Mouse (Mus musculus) lung, embryonic 14.5 days (tissue): ENCODE results near the gene Usp22. TPM values are rescaled to one million over a fixed set of nuclear protein-coding genes. Genes with fewer than 3 reads are reported as not detected.

ENCODE experiments used
- ATAC-seq: fragments of 200-750 bp; cut with Nextera tagmentation; 2 replicates; pipeline ENCODE4 v1.8.0; 2017; ENCODE audit warnings: mild to moderate bottlenecking, moderate TSS enrichment, moderate library complexity; ENCODE audit not compliant: insufficient read depth
- DNase-seq: peaks from one replicate; pipeline ENCODE4 v3.0.0-alpha.2; 2015
- H3K27ac ChIP-seq: fragments of 300-500 bp; sonication (generic); 2 replicates; pipeline ENCODE4 v1.5.1; 2014; ENCODE audit warnings: low read depth, mild to moderate bottlenecking, moderate library complexity
- H3K27me3 ChIP-seq: fragments of 300-500 bp; sonication (generic); 2 replicates; pipeline ENCODE4 v1.6.1; 2014; ENCODE audit warnings: low read length, control low read depth; ENCODE audit not compliant: insufficient read depth
- H3K36me3 ChIP-seq: fragments of 300-500 bp; sonication (generic); 2 replicates; pipeline ENCODE4 v1.6.1; 2014; ENCODE audit warnings: control low read depth; ENCODE audit not compliant: insufficient read depth
- H3K4me1 ChIP-seq: fragments of 300-500 bp; sonication (generic); 2 replicates; pipeline ENCODE4 v1.6.1; 2014; ENCODE audit warnings: antibody characterized with exemption, control low read depth; ENCODE audit not compliant: insufficient read depth
- H3K4me2 ChIP-seq: fragments of 300-500 bp; sonication (generic); 2 replicates; pipeline ENCODE4 v1.6.1; 2014; ENCODE audit warnings: mild to moderate bottlenecking
- H3K4me3 ChIP-seq: fragments of 300-500 bp; sonication (generic); 2 replicates; pipeline ENCODE4 v1.5.1; 2014; ENCODE audit warnings: low read depth, low read length
- H3K9ac ChIP-seq: fragments of 300-500 bp; sonication (generic); 2 replicates; pipeline ENCODE4 v1.6.1; 2014
- H3K9me3 ChIP-seq: fragments of 300-500 bp; sonication (generic); 2 replicates; pipeline ENCODE4 v1.6.1; 2016; ENCODE audit warnings: low read depth, low read length, control low read depth
- CTCF ChIP-seq: IDR thresholded peaks from 2 replicates; pipeline ENCODE4 v1.5.1; 2016; ENCODE audit warnings: antibody characterized with exemption, low read depth
- WGBS: fragments of 180-500 bp; shearing (Covaris S2); extraction: QIAGEN DNeasy Blood & Tissue Kit; methylation state at CpG from one replicate; pipeline ENCODE4 v1.1.7; 2014; 5-methylcytosine and 5-hydroxymethylcytosine counted together
- polyA plus RNA-seq: library from polyadenylated mRNA; unstranded; fragments of >200 nt; fragmentation: Nextera tagmentation; extraction: Ambion mirVana; gene quantifications from 2 replicates; pipeline ENCODE4 v1.2.1, GENCODE M21; 2014

Gene Usp22
- polyA plus RNA-seq, 1 experiment from 2014 or later, result 167 TPM

- H3K9me3 ChIP-seq, result no peaks in the 10 kb centered on the region
Measured at GRCm38 (mm10) chr11:61155727-61156126, 19.1 kb downstream of the Usp22 start.

GRCm38 (mm10) chr11:61150233-61151001 is 24.4 kb downstream of the Usp22 start:
- no peak for TF ChIP-seq CTCF
- 64% methylated on average over 6 of the region's 6 CpGs for WGBS
- Histone ChIP-seq H3K36me3 (peaks cover 43% of the 10 kb centered on the region), H3K4me2 (no peak overlapping the region), H3K27me3 (peaks cover 8% of the 10 kb centered on the region), H3K4me3 (no peak overlapping the region), H3K4me1 (no peaks in the 10 kb centered on the region), H3K9me3 (no peaks in the 10 kb centered on the region), H3K9ac (no peak overlapping the region), H3K27ac (no peak overlapping the region)
- ATAC-seq (no peak), DNase-seq (no peak)

More at GRCm38 (mm10) chr11:61155727-61156126, 19.1 kb downstream of the Usp22 start:
- peak; percentile 52 for DNase-seq
- no peak overlapping the region for H3K4me2 ChIP-seq
- peak; percentile 52 for TF ChIP-seq CTCF
- H3K9ac ChIP-seq, result no peak overlapping the region
- no peaks in the 10 kb centered on the region for H3K27me3 ChIP-seq
- H3K4me3 ChIP-seq, result no peak overlapping the region
- H3K36me3 ChIP-seq, result peaks cover 96% of the 10 kb centered on the region
- 82% methylated on average over 2 of the region's 2 CpGs for WGBS
- H3K4me1 ChIP-seq, result no peaks in the 10 kb centered on the region
- H3K27ac ChIP-seq, result no peak overlapping the region
- no peak for ATAC-seq

- Histone ChIP-seq H3K4me2 (peak overlapping the region; percentile 70), H3K36me3 (peaks cover 12% of the 10 kb centered on the region), H3K27me3 (peaks cover 8% of the 10 kb centered on the region), H3K4me1 (no peaks in the 10 kb centered on the region), H3K27ac (no peak overlapping the region), H3K9ac (peak overlapping the region; percentile 40), H3K4me3 (peak overlapping the region; percentile 35), H3K9me3 (no peaks in the 10 kb centered on the region)
- TF ChIP-seq CTCF, result peak; percentile 43
- WGBS, result 6% methylated on average over 32 of the region's 32 CpGs
- peak; percentile 62 for ATAC-seq
- DNase-seq, result peak; percentile 46
Measured at GRCm38 (mm10) chr11:61147300-61147683, 27.6 kb downstream of the Usp22 start.

- Histone ChIP-seq H3K4me1 (no peaks in the 10 kb centered on the region), H3K36me3 (peaks cover 7% of the 10 kb centered on the region; the same call in 1 of the 2 replicates), H3K9me3 (no peaks in the 10 kb centered on the region), H3K27me3 (peaks cover 8% of the 10 kb centered on the region), H3K9ac (peak overlapping the region; percentile 40; the same call in 1 of the 2 replicates), H3K4me2 (peak overlapping the region; percentile 70), H3K4me3 (peak overlapping the region; percentile 35), H3K27ac (no peak overlapping the region)
- peak; percentile 31; the same call in 1 of the 2 replicates for ATAC-seq
- DNase-seq, result peak; percentile 68
- TF ChIP-seq CTCF, result peak; percentile 54; the same call in 1 of the 2 replicates
- 17% methylated on average over 20 of the region's 20 CpGs for WGBS
Measured at GRCm38 (mm10) chr11:61146645-61147299, 28.1 kb downstream of the Usp22 start.

GRCm38 (mm10) chr11:61145551-61145950 is 29.3 kb downstream of the Usp22 start:
- Histone ChIP-seq H3K9me3 (no peaks in the 10 kb centered on the region), H3K36me3 (no peaks in the 10 kb centered on the region), H3K27me3 (peaks cover 8% of the 10 kb centered on the region), H3K4me1 (no peaks in the 10 kb centered on the region), H3K9ac (no peak overlapping the region), H3K27ac (no peak overlapping the region), H3K4me2 (no peak overlapping the region), H3K4me3 (no peak overlapping the region)
- TF ChIP-seq CTCF, result no peak
- DNase-seq, result no peak
- no peak for ATAC-seq
- 71% methylated on average over 8 of the region's 8 CpGs for WGBS

- no peaks in the 10 kb centered on the region for H3K9me3 ChIP-seq
- no peak overlapping the region for H3K27ac ChIP-seq
- WGBS, result 70% methylated on average over 7 of the region's 7 CpGs
- H3K9ac ChIP-seq, result no peak overlapping the region
- peaks cover 8% of the 10 kb centered on the region for H3K27me3 ChIP-seq
- TF ChIP-seq CTCF, result no peak
- ATAC-seq (no peak), DNase-seq (no peak)
- no peak overlapping the region for H3K4me3 ChIP-seq
- no peak overlapping the region for H3K4me2 ChIP-seq
- H3K4me1 ChIP-seq, result no peaks in the 10 kb centered on the region
- H3K36me3 ChIP-seq, result no peaks in the 10 kb centered on the region
Measured at GRCm38 (mm10) chr11:61143564-61144469, 31.0 kb downstream of the Usp22 start.
